Mouse (Mus musculus) brain, embryonic 14.5 days (tissue): ENCODE data around the gene Prkg1.

ENCODE experiments used
- CTCF ChIP-seq: fragments of 200-500 bp; IDR thresholded peaks from 2 replicates; pipeline ENCODE4 v1.5.1; 2012; ENCODE audit warnings: inconsistent platforms, mild to moderate bottlenecking, moderate library complexity, borderline replicate concordance; ENCODE audit not compliant: insufficient read depth, insufficient read length; ENCODE audit errors: extremely low read depth
- POLR2A ChIP-seq: fragments of 200-500 bp; IDR thresholded peaks from 2 replicates; pipeline ENCODE4 v1.6.1; 2012; ENCODE audit warnings: mild to moderate bottlenecking, inconsistent platforms, borderline replicate concordance; ENCODE audit not compliant: poor library complexity, insufficient read depth, insufficient read length, severe bottlenecking; ENCODE audit errors: extremely low read depth

GRCm38 (mm10) chr19:31714418-31714817 lies 50.4 kb downstream of the Prkg1 start:
- TF ChIP-seq CTCF (no peak), POLR2A (no peak)
